Mouse (Mus musculus): ENCODE results near the gene AL607142.1.

Gene AL607142.1

DNA sequence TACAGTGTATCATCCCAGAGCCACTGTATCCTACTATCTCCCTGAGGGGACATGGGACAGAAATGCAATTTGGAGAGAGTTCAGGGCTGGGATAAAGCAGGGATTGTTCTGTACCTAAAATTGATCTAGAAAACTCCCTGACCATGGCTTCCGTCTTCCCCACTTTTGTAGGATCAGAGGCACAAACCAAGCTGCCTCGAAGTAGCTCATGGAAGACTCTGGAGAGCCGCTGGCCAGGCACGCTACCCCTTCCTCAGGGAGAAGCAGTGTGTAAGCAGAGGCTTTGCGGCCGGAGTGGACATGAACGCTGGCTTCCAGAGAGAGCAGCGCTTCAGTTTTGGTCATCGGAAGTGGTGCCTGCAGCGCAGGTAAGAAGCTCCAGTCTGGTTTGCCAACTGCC lies at the start of gene AL607142.1:
AL607142.1 (plus strand) TSS at position 301 of the 400 bp plus-strand sequence.
- in situ Hi-C loops (cut with MboI; ENCODE audit: low sequenced_read_pairs), result no loop called here

DNA sequence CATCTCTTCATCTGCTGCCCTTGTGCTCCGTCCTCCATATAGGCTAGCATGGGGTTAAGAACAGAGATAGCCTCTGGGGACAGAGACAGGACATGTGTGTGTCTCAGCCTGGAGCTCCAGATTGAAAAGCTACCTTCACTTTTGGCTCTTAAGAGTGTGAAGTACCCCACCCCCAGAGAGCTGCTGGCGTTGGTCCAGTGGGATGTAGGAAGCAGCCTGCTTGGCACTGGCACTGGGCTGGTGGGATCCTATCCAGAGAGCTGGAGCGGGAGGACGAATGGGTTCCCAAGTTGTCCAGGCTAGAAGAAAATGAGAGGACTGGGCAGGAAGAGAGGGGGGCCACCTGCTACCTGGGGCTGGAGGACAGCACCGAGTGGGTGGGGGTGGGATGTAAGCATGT lies 46.4 kb upstream of the AL607142.1 start:
- in situ Hi-C loops (cut with MboI; ENCODE audit: low sequenced_read_pairs), result no loop called here

DNA sequence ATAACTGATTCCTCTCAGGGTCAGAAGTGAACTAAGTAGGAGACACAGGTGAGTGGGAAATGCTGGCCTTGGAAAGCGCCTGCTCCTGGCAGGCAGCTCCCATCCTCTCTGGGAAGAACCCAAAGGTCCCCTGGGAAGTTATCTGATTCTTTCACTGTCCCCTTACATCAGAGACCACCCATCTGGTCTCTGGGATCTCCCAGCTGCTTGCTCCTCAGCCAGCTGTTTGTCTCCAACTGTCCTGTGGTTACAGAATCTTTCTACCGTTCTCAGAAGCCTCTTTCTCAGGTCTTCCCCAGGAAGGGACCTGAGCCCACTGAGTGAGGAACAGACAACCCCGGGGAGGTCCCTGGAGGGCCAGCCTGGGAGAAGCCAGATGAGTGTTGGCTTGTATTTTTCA lies 42.4 kb upstream of the AL607142.1 start:
- in situ Hi-C loops (cut with MboI; ENCODE audit: low sequenced_read_pairs), result no loop called here

DNA sequence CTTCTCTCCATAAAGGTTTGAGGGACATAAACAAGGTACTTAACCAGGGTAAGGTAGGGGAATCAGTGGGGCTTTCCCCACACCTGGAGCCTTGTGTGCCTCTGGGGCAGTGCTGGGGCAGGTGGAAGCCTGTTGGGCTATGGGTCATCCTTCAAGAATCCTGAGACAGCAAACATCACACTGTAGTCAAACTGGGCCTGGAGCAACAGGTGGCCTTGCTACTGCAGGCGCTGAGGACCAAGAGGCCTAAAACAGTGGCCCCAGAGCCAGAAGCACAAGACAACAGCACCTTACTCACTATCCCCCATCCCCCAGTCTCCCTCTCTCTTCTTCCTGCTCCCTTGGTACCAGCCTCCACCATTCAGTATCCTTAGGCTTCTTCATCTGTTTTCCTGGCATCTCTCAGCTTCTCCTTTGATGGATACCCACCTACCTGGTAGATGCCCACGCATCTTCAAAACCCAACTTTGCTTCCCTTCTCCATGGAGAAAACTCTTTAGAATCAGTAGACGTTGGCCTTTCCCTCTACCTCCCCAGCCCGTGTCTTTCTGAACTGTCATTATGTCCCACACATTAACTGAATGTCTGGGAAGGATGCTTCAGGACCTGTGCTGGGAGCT lies 41.5 kb upstream of the AL607142.1 start:
- in situ Hi-C loops (cut with MboI; ENCODE audit: low sequenced_read_pairs), result no loop called here

DNA sequence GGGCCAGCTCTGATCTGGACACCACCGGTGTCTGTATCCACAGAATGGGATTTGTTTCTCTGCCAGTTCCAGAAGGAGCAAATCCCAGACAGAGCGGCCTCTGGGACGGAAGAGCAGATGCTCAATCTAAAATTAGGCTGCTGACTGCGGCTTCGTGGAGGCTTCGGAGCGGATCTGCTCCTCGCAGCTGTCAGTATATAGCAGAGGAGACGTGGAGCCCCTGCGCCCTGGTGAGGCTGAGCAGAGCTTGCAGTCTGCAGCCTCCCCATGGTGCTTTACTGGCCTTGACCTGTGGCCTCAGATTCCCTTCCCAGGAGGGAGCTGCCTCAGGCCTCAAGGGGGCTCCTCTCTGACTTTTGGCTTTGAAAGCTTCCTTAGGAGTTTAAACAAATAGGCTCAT lies 40.7 kb upstream of the AL607142.1 start:
- in situ Hi-C loops (cut with MboI; ENCODE audit: low sequenced_read_pairs), result no loop called here

DNA sequence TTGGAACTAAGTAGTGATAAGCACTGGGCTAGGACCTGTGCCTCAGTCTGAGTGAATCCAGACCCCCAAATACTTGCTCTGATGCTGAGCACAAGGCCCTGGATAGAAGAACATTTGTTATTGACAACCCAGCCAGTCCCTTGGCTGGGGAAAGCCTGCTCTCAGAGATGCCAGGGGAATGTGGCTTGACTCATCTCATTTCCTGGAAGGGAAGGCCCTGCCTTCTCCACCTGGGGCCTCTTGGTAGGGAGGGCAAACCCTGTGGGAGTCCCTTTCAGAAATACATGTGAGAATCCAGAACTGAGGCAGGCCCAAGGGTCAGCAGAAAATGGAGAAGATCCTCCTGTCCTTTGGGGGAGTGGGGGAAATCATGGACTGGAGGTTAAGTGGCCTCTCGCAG lies 37.1 kb upstream of the AL607142.1 start:
- in situ Hi-C loops (cut with MboI; ENCODE audit: low sequenced_read_pairs), result no loop called here

DNA sequence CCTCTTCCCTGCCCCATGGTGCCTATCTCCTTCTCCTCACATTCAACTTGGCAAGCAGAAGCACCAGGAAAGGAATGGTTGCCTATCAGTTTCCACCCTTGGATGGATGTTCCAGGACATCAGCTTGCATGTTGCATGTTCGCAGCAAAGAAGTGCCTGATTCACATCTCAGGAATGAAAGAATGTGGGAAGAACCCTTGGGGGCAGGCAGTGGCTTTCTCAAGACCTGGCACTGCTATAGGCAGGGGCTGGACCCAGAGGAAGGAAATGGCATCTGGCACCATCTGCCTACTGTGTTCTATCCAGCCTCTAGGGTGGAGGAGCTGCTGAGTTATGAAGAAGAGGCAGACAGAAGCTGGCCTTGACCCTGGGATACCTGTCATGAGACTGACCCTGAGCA lies 34.9 kb upstream of the AL607142.1 start:
- in situ Hi-C loops (cut with MboI; ENCODE audit: low sequenced_read_pairs), result no loop called here

DNA sequence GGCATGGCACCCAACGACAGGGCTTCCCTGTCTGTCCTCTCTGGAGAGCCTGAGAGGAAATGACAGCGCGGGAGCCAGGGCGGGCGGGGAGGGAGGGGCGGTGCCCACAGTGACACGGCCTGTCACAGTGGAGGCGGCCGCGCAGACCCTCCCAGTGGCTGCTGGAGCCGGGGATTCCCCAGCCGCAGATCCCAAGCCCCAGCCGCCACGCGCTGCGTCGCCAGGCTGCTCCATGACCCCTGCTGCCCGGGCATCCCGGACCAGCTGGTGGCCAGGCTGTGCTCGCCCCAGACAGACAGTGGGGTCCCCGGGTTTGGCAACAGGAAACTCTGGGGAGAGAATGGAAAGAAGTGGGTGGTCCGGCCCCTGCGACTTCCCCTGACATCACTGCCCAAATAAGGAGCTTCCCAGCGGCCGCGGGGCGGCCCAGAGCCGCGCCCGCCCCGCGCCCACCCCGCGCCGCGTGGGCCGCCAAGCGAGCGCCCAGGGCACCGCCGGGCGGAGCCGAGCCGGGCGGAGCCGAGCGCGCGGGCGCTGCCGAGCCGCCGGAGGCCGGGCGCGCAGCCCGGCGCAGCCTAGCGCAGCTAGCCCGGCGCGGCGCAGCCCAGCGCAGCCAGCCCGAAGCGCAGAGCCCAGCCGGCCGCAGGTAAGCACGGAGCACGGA lies 32.3 kb upstream of the AL607142.1 start:
- in situ Hi-C loops (cut with MboI; ENCODE audit: low sequenced_read_pairs), result no loop called here

DNA sequence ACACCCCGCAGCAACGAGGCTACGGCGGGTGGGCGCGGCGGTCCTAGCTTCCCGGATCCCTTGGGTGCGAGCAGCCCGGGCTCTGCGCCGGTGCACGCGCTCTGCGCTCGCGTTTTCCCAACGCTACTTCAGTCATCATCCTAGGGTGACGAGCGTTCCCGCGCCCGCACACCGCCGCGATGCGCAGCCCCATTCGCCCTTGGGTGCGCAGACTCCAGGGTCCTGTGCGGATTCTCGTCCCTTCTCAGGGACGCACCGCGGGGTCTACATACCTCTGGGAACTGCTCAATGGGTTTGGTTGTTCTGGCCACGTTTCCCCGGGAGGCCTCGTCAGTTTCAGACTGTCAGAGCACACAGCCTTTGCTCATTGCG lies 31.8 kb upstream of the AL607142.1 start:
- in situ Hi-C loops (cut with MboI; ENCODE audit: low sequenced_read_pairs), result no loop called here

DNA sequence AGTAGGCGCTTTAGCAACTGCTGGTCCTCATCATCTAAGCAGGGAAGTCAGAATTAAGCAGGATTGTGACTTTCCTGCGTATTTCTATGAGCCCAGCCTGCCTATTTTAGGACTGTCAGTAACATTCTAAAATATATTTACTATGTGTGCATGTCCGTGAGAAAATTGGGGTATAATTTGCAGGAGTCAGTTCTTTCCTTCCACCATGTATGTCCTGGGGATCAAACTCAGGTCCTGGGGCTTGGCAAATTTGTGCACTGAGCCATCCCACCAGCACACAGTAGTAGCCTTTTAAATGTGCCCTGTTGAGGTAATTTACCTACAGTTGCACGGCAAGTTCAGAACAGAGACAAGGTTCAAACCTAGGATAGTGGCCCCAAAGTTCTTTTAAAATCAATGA lies 28.5 kb upstream of the AL607142.1 start:
- in situ Hi-C loops (cut with MboI; ENCODE audit: low sequenced_read_pairs), result no loop called here

DNA sequence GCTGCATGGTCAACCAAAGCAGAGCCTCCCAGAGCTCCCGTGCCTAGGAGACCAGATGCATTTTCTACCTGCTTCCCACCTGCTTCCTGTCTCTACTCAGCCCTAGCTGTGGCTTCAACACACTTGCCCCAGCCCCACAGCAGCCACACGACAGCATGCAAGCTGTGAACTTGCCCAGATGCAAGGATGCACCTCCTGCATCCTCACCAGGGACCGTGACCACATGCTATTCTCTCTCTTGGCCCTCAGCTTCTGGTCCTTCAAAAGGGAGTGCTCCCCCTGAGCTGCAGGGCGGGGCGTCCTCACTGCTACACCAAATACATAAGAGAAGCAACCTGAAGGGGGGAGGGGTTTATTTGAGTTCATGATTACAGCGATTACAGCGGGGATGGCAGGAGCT lies 27.8 kb upstream of the AL607142.1 start:
- in situ Hi-C loops (cut with MboI; ENCODE audit: low sequenced_read_pairs), result no loop called here

DNA sequence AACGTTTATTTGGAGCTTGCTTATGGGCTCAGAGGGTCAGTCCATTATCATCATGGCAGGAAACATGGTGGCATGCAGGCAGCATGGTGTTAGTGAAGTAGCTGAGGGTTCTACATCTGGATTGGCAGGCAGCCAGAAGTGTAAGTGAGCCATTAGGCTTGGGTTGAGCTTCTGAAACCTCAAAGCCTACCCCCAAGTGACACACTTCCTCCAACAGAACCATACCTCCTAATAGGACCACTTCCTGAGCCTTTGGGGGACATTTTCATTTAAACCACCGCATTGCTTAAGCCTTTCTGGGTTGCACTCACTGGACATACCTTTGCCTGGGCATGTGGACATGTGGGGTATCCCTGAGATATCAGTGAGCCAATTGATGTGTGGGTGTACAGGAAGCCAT lies 23.3 kb upstream of the AL607142.1 start:
- in situ Hi-C loops (cut with MboI; ENCODE audit: low sequenced_read_pairs), result no loop called here

DNA sequence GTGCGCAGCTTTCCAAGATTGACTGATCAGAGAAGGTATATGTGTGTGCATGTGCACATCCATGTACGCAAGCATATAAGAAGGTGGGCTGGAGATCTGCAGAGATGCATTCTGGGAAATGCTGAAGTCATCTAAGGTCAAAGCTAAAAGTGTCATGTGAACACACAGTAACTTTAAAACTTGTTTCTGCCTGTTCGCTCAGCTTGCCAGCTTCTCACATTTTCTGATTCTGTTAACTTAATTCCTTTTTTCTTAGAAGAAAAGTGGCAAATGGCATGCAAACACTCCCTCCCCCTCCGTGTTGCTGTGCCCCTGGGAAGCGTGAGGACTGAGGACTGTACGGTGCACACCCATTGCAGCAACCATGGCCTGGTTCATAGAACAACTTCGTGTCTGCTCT lies 22.3 kb upstream of the AL607142.1 start:
- in situ Hi-C loops (cut with MboI; ENCODE audit: low sequenced_read_pairs), result no loop called here

DNA sequence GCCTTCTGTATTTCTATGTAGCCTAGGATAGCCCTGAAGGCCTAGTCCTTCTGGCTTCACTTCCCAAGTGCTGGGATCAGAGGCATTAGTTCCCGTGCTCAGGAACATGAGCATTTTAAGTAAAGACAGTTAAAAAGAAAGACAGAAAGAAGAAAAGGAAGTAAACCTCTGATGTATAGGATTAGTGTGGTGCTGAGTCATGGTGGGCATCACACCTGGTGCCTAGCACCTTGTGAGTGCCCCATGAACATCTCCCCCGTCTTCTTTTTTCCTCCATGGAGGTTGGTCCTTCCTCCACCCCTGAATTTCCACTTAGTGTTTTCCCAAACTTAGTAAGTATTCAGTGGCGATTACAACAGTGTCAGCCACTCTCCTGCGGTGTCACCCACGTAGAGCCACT lies 20.2 kb upstream of the AL607142.1 start:
- in situ Hi-C loops (cut with MboI; ENCODE audit: low sequenced_read_pairs), result no loop called here

DNA sequence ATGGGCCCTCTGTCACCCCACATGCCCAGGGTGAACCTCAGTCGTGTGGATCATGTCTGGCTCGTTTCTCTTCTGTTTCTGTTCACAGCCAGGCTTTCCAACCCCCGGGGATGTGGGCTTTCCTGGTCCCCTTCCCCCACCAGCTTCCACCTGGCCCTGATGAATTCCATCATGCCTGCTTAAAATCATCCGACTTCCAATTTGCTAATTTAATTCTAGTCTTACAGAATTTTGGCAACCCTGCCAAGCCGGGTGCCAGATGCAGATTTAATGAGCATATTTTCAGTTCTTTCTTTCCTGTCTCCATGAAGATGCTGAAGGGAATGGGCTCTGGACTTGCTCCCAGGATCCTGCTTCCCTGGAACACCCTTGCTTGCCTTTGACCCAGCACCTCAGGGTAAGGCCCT lies 19.7 kb upstream of the AL607142.1 start:
- in situ Hi-C loops (cut with MboI; ENCODE audit: low sequenced_read_pairs), result no loop called here

DNA sequence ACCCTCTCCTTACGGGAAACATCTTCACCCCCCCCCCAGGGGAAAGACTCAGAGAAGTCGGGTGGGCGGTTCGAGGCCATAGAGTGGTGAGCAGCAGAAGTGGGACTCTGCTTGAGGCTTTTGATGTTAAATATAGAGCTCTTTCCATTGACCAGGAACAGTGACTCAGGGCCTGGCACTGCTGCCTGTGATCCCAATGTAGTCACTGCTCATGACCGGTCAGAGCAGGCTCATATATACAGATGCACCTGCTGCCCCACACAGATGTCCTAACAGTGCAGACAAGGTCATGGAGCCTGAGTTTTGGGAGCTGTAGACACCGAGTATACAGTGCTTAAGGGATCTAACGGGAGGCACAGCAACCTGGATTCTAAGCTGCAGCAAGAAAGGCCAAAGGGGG lies 18.9 kb upstream of the AL607142.1 start:
- in situ Hi-C loops (cut with MboI; ENCODE audit: low sequenced_read_pairs), result no loop called here

DNA sequence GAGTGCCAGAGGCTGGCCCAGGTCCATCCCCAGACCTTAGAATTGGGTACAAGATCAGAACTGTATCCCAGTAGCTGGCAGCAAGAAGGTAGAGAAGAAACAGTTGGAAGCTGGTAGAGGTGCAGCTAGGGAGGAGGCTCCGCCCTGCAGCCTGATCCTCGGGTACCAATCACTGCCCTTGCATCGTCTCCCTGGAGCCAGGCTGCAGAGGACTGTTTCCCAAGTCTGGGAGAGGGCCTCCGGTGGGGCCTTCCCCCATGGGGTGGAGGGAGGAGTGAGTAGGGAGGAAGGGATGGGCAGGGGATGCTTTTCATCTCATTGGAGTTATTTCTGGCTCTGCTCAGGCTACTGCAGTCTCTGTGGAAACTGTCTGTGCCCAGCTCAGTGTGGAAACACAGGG lies 17.7 kb upstream of the AL607142.1 start:
- in situ Hi-C loops (cut with MboI; ENCODE audit: low sequenced_read_pairs), result no loop called here

DNA sequence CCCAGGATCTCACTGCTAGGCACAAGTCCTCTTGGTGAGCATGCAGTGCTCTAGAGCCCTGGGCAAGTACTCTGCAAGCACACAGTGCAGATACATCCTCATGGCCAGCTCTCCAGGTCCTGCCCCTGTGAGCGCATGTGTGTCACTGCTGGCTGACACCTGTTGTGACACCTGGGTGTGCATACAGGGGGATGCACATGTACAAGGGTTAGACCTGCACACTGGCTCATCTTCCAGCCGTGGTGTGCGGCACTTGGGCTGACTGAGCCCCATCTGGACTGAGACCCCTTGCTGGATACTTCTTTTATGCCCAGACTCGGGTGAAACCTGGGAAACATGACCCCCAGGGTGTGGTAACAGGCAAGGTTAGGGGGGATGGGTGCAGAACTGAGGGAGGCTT lies 16.5 kb upstream of the AL607142.1 start:
- in situ Hi-C loops (cut with MboI; ENCODE audit: low sequenced_read_pairs), result no loop called here

DNA sequence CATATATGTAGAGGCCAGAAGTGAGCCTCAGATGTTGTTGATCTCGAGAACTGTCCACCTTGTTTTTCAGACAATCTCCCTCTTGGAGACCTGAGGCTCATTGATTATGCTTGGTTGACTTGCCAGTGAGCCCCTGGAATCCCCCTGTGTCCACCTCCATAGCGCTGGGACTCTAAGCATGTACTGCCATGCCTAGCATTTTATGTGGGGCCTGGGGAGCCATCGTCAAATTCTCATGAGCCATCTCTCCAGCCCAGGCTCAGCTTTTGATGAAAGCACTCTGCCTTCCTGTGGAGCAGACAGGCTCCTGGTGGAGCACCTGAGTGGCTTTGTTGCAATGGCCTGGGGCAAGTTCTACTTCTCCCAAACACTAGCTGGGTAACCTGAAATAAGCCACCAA lies 14.9 kb upstream of the AL607142.1 start:
- in situ Hi-C loops (cut with MboI; ENCODE audit: low sequenced_read_pairs), result no loop called here

DNA sequence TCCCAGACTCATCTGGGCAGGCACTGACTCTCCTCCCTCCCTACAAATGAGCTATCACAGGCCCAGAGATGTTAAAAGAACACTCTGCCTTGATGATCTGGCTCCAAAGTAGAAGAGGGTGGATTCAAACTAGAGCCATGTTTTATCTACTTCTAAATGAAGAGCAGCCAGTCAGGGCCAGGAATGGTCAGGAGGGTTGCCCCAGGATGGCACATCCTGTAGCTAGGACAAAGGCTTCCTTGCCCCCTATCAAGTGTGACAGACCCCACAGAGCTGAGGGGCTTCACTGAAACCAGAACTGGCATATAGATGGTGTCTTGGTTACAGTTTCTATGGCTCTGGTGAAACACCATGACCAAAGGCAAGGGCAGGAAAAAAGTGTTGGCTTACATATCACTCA lies 12.3 kb upstream of the AL607142.1 start:
- in situ Hi-C loops (cut with MboI; ENCODE audit: low sequenced_read_pairs), result no loop called here

DNA sequence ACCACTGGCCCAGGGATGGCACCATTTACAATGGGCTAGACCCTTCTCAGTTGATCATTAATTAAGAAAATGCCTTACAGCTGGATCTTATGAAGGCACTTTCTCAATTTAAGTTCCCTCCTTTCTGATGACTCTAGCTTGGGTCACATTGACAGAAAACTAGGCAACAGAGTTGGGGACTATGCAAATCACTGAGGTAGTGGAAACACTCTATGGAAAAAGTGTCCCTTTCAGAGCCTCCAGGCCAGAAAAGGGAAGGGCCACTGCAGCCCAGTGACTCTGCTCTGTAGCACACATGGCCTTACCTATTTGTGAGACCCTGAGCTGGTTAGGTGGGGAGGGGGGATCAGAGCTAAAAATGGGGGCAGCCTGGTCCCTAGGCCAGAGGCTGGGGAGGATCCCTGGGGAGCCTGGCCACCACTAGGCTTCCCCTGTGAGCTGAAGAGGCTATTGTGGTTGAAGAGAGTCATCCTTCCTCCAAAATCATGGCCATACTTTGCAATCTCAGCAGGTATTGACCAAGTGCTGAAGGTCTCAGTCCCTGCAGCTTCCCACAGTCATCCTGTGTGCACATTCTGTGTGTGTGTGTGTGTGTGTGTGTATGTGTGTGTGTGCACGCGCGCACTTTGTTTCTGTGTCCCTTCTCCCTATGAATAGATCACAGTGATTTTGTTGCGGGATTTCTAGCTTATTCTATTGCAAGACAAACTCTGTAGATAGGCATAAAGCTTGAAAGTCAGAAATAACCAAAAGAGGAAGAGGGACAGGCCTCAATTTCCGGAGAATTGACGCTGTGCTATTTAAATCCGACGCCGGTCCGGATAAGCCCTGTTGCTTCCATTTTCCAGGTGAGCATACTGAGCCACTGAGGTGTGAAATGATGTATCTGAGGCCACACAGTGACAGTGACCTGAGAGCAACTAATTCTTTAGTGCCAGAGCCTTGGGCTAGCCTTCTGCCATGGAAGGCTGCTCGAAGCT lies 11.5 kb upstream of the AL607142.1 start:
- in situ Hi-C loops (cut with MboI; ENCODE audit: low sequenced_read_pairs), result no loop called here

DNA sequence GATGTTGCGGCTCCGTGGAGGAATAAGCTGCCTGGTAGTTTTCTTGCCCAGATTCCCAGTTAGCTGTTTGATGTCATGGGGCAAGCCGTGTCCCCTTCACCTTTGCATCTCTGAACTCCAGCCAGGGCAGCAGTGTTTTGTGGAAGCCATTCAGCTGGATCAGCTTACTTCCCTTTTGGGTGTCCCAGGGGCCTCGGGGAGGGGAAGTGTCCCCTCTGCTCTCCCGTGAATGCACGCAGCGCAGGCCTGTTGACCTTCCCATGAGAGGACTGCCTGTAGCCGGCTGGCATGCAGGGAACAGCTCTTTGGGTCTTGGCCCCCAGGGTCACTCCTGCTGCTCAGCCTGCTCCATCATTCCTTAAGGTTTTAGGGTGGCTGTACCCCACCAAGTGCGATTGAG lies 10.7 kb upstream of the AL607142.1 start:
- in situ Hi-C loops (cut with MboI; ENCODE audit: low sequenced_read_pairs), result no loop called here
